Mouse (Mus musculus) G1E (cell line): Measurements from ENCODE around the gene Gm20431.

Experiments used
- CTCF ChIP-seq: IDR thresholded peaks from 2 replicates; pipeline ENCODE4 v1.5.1; 2012; ENCODE audit warnings: low read depth, low read length, inconsistent platforms, mixed read lengths
- GATA1 ChIP-seq: IDR thresholded peaks from 2 replicates; pipeline ENCODE4 v1.6.1; 2012; ENCODE audit warnings: borderline replicate concordance, low read length, inconsistent platforms, mixed read lengths
- TAL1 ChIP-seq: conservative IDR thresholded peaks from 2 replicates; pipeline ENCODE4 v1.6.1; 2012; ENCODE audit warnings: low read depth, low read length, inconsistent platforms, mixed read lengths

DNA sequence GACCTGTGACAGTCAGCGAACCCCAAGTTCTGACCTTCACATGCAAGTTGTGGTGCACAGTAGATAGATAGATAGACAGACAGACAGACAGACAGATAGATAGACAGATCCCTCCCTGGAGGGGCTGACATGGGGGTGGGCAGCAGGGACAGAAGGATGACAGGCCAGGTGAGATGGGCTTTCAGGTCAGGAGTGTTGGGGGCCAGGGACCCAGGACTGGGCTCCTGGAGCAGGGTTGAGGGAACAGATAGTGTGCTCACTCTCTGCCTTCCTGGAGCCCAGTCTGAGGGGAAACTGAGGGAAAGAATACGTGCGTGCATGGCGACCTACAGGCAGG lies 25.9 kb upstream of the Gm20431 start:
- no peak for TF ChIP-seq CTCF
- TF ChIP-seq GATA1 = no peak
- no peak for TF ChIP-seq TAL1
